Mouse (Mus musculus) midbrain, embryonic 14.5 days (tissue): Measurements from ENCODE around the gene En2. TPM values are rescaled to one million over a fixed set of nuclear protein-coding genes. Genes with fewer than 3 reads are reported as not detected.

Experiments used
- ATAC-seq: fragments of 200-750 bp; cut with Nextera tagmentation; 2 replicates; pipeline ENCODE4 v1.8.0; 2017; ENCODE audit warnings: moderate number of reproducible peaks, moderate library complexity; ENCODE audit not compliant: low FRiP score, low TSS enrichment
- DNase-seq: peaks from one replicate; pipeline ENCODE4 v3.0.0-alpha.2; 2015
- H3K27ac ChIP-seq: fragments of 300-500 bp; sonication (generic); replicated peaks from 2 replicates; pipeline ENCODE4 v1.5.1; 2014; ENCODE audit warnings: mild to moderate bottlenecking, low read depth, low read length, moderate library complexity
- H3K27me3 ChIP-seq: fragments of 300-500 bp; sonication (generic); 2 replicates; pipeline ENCODE4 v1.6.1; 2014; ENCODE audit warnings: low read length, control low read depth, mixed read lengths; ENCODE audit not compliant: control insufficient read depth, insufficient read depth
- H3K36me3 ChIP-seq: fragments of 300-500 bp; sonication (generic); 2 replicates; pipeline ENCODE4 v1.6.1; 2014; ENCODE audit warnings: low read length, control low read depth; ENCODE audit not compliant: control insufficient read depth, insufficient read depth
- H3K4me1 ChIP-seq: fragments of 300-500 bp; sonication (generic); 2 replicates; pipeline ENCODE4 v1.6.1; 2014; ENCODE audit warnings: mild to moderate bottlenecking, antibody characterized with exemption, low read length, control low read depth; ENCODE audit not compliant: control insufficient read depth, insufficient read depth
- H3K4me2 ChIP-seq: fragments of 300-500 bp; sonication (generic); 2 replicates; pipeline ENCODE4 v1.6.1; 2014; ENCODE audit warnings: mild to moderate bottlenecking, low read length, moderate library complexity
- H3K4me3 ChIP-seq: fragments of 300-500 bp; sonication (generic); replicated peaks from 2 replicates; pipeline ENCODE4 v1.5.1; 2014; ENCODE audit warnings: low read depth, low read length
- H3K9ac ChIP-seq: fragments of 300-500 bp; sonication (generic); replicated peaks from 2 replicates; pipeline ENCODE4 v1.6.1; 2014; ENCODE audit warnings: mild to moderate bottlenecking, low read length, moderate library complexity
- H3K9me3 ChIP-seq: fragments of 300-500 bp; sonication (generic); 2 replicates; pipeline ENCODE4 v1.6.1; 2016; ENCODE audit warnings: low read length, control low read depth, mixed read lengths; ENCODE audit not compliant: control insufficient read depth
- WGBS: fragments of 180-500 bp; shearing (Covaris S2); extraction: QIAGEN DNeasy Blood & Tissue Kit; methylation state at CpG from one replicate; pipeline ENCODE4 v1.1.7; 2014; 5-methylcytosine and 5-hydroxymethylcytosine counted together
- polyA plus RNA-seq: library from polyadenylated mRNA; unstranded; fragments of >200 nt; fragmentation: Nextera tagmentation; extraction: Ambion mirVana; gene quantifications from 2 replicates; pipeline ENCODE4 v1.2.1, GENCODE M21; 2014

Gene En2
- polyA plus RNA-seq, 1 experiment from 2014 or later, result 3.8 TPM

- H3K9ac ChIP-seq, result peak overlapping the region; percentile 59
- H3K4me3 ChIP-seq, result peak overlapping the region; percentile 28
- DNase-seq (peak; percentile 76), ATAC-seq (peak; percentile 86)
- no peaks in the 10 kb centered on the region for H3K36me3 ChIP-seq
- peaks cover 11% of the 10 kb centered on the region for H3K4me1 ChIP-seq
- peaks cover 38% of the 10 kb centered on the region for H3K27me3 ChIP-seq
- H3K4me2 ChIP-seq, result peak overlapping the region; percentile 53
- H3K9me3 ChIP-seq, result no peaks in the 10 kb centered on the region
- WGBS, result 3% methylated on average over 28 of the region's 28 CpGs
- peak overlapping the region; percentile 87 for H3K27ac ChIP-seq
Measured at GRCm38 (mm10) chr5:28124321-28125230, 40.9 kb upstream of the En2 start.

- H3K4me1 ChIP-seq, result peaks cover 10% of the 10 kb centered on the region
- DNase-seq (no peak), ATAC-seq (no peak)
- H3K4me2 ChIP-seq, result no peak overlapping the region
- no peaks in the 10 kb centered on the region for H3K9me3 ChIP-seq
- H3K27ac ChIP-seq, result no peak overlapping the region
- WGBS, result 18% methylated on average over 1 of the region's 1 CpGs
- peaks cover 15% of the 10 kb centered on the region for H3K27me3 ChIP-seq
- H3K36me3 ChIP-seq, result no peaks in the 10 kb centered on the region
- no peak overlapping the region for H3K9ac ChIP-seq
- no peak overlapping the region for H3K4me3 ChIP-seq
Measured at GRCm38 (mm10) chr5:28128851-28129250, 36.6 kb upstream of the En2 start.

GRCm38 (mm10) chr5:28132231-28132630 is 33.3 kb upstream of the En2 start:
- no peaks in the 10 kb centered on the region for H3K27me3 ChIP-seq
- no peaks in the 10 kb centered on the region for H3K4me1 ChIP-seq
- no peak overlapping the region for H3K4me2 ChIP-seq
- DNase-seq, result no peak
- H3K36me3 ChIP-seq, result no peaks in the 10 kb centered on the region
- ATAC-seq, result no peak
- H3K4me3 ChIP-seq, result no peak overlapping the region
- H3K27ac ChIP-seq, result no peak overlapping the region
- no peak overlapping the region for H3K9ac ChIP-seq
- whole genome bisulfite sequencing, result 83% methylated on average over 5 of the region's 5 CpGs
- H3K9me3 ChIP-seq, result no peaks in the 10 kb centered on the region

DNA sequence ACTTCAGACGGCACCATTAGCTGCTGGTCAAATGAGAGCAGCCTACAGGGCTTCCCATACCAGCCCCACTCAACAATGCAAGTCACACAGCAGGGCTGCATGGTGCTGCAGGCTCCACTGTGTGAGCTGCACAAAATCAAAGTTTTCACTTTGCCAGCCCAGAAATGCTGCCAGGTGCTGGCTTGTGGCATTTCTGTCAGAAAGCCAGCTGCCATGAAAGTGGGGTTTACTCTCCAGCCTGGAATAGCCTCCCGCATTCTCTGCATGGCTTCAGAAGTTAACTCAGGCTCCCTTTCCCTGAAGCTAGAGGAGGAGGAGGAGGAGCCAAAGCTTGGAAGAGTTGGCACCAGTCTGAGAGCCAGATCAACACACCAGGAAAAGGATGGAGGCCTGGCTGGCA is 29.1 kb upstream of the En2 start:
- H3K27me3 ChIP-seq, result no peaks in the 10 kb centered on the region
- ATAC-seq (peak; percentile 43; the same call in 1 of the 2 replicates), DNase-seq (peak; percentile 57)
- H3K27ac ChIP-seq, result no peak overlapping the region
- no peaks in the 10 kb centered on the region for H3K4me1 ChIP-seq
- 24% methylated on average over 2 of the region's 2 CpGs for WGBS
- no peak overlapping the region for H3K4me2 ChIP-seq
- H3K36me3 ChIP-seq, result no peaks in the 10 kb centered on the region
- H3K9ac ChIP-seq, result no peak overlapping the region
- no peak overlapping the region for H3K4me3 ChIP-seq
- H3K9me3 ChIP-seq, result no peaks in the 10 kb centered on the region

- ATAC-seq (no peak), DNase-seq (no peak)
- no peak overlapping the region for H3K27ac ChIP-seq
- H3K9me3 ChIP-seq, result no peaks in the 10 kb centered on the region
- H3K9ac ChIP-seq, result no peak overlapping the region
- H3K4me1 ChIP-seq, result no peaks in the 10 kb centered on the region
- H3K4me2 ChIP-seq, result no peak overlapping the region
- H3K36me3 ChIP-seq, result no peaks in the 10 kb centered on the region
- H3K27me3 ChIP-seq, result no peaks in the 10 kb centered on the region
- H3K4me3 ChIP-seq, result no peak overlapping the region
Measured at GRCm38 (mm10) chr5:28144555-28144954, 20.9 kb upstream of the En2 start.

- 80% methylated on average over 8 of the region's 8 CpGs for WGBS
Measured at GRCm38 (mm10) chr5:28146018-28146417, 19.5 kb upstream of the En2 start.

GRCm38 (mm10) chr5:28148473-28148872 is 17.0 kb upstream of the En2 start:
- no peaks in the 10 kb centered on the region for H3K4me1 ChIP-seq
- no peak overlapping the region for H3K9ac ChIP-seq
- no peaks in the 10 kb centered on the region for H3K36me3 ChIP-seq
- no peaks in the 10 kb centered on the region for H3K27me3 ChIP-seq
- no peak overlapping the region for H3K4me3 ChIP-seq
- H3K27ac ChIP-seq, result no peak overlapping the region
- no peaks in the 10 kb centered on the region for H3K9me3 ChIP-seq
- DNase-seq, result no peak
- WGBS, result 47% methylated on average over 3 of the region's 3 CpGs
- no peak overlapping the region for H3K4me2 ChIP-seq
- ATAC-seq, result no peak

More at GRCm38 (mm10) chr5:28146018-28146417, 19.5 kb upstream of the En2 start:
- Histone ChIP-seq H3K4me3 (no peak overlapping the region), H3K9ac (no peak overlapping the region), H3K27ac (no peak overlapping the region), H3K4me2 (no peak overlapping the region), H3K27me3 (no peaks in the 10 kb centered on the region), H3K9me3 (no peaks in the 10 kb centered on the region), H3K36me3 (no peaks in the 10 kb centered on the region), H3K4me1 (no peaks in the 10 kb centered on the region)
- ATAC-seq (no peak), DNase-seq (no peak)

DNA sequence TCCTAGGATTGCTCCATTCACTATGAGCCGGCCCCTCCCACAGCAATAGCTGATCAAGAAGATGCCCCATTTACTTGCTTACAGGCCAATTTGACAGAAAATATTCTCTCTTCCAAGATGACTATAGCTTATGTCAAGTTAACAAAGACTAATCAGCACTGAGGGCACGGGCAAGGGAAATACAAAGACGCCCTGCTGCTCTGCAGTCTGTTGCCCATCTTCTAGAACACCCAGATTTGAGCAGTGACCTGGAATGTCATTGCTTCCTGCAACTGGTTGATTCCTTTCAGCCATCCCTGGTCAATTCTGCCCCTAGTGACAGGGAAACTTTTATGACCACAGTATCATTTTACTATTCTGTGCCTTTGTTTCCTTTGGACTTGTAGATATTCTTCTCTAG is 16.1 kb upstream of the En2 start:
- no peak for ATAC-seq
- no peaks in the 10 kb centered on the region for H3K27me3 ChIP-seq
- no peak overlapping the region for H3K4me3 ChIP-seq
- H3K9me3 ChIP-seq, result no peaks in the 10 kb centered on the region
- no peak overlapping the region for H3K4me2 ChIP-seq
- H3K27ac ChIP-seq, result no peak overlapping the region
- H3K36me3 ChIP-seq, result no peaks in the 10 kb centered on the region
- no peak overlapping the region for H3K9ac ChIP-seq
- H3K4me1 ChIP-seq, result no peaks in the 10 kb centered on the region
- DNase-seq, result no peak
- WGBS, result 79% methylated on average over 3 of the region's 3 CpGs
